Mouse (Mus musculus): ENCODE measurements around the gene Gm15517. TPM values are rescaled to one million over a fixed set of nuclear protein-coding genes. Genes with fewer than 3 reads are reported as not detected.
"Not testable (repeated sequence)": the region's sequence is repeated elsewhere in the genome, so short reads cannot be mapped to it uniquely, and the experiment has no call there.

Gene Gm15517
- polyA plus RNA-seq, 1 experiment from 2014 or later, result not detected

- H3K27ac ChIP-seq (replicated peaks), result not testable (repeated sequence)
These were observed 36.3 kb downstream of the Gm15517 start for GRCm38 (mm10) chr7:44297501-44297900.

GRCm38 (mm10) chr7:44303346-44304340 lies 42.4 kb downstream of the Gm15517 start:
- peaks cover 14% of the 10 kb centered on the region for H3K4me1 ChIP-seq
- no peak for ATAC-seq (ENCODE audit: extremely low read depth, insufficient number of reproducible peaks, low FRiP score, low TSS enrichment)
- WGBS, result 83% methylated on average over 14 of the region's 14 CpGs
- H3K9ac ChIP-seq, result peak overlapping the region; percentile 92
- H3K9me3 ChIP-seq, result no peaks in the 10 kb centered on the region
- H3K27ac ChIP-seq (replicated peaks), result peak overlapping the region; percentile 83; the same call in 1 of the 2 replicates
- peak overlapping the region; percentile 84 for H3K4me2 ChIP-seq
- H3K27me3 ChIP-seq (replicated peaks), result peaks cover 52% of the 10 kb centered on the region
- no peaks in the 10 kb centered on the region for H3K36me3 ChIP-seq
- H3K4me3 ChIP-seq, result peak overlapping the region; percentile 70

More at GRCm38 (mm10) chr7:44297501-44297900, 36.3 kb downstream of the Gm15517 start:
- not testable (repeated sequence) for H3K36me3 ChIP-seq; H3K9me3 ChIP-seq; H3K4me3 ChIP-seq; ATAC-seq (ENCODE audit: extremely low read depth, insufficient number of reproducible peaks, low FRiP score, low TSS enrichment); H3K4me2 ChIP-seq; H3K4me1 ChIP-seq; H3K9ac ChIP-seq
- peaks cover 39% of the 10 kb centered on the region for H3K27me3 ChIP-seq (replicated peaks)
- 52% methylated on average over 2 of the region's 2 CpGs for WGBS

GRCm38 (mm10) chr7:44304463-44304774 lies 43.2 kb downstream of the Gm15517 start:
- peak overlapping the region; percentile 83 for H3K27ac ChIP-seq (replicated peaks)
- H3K4me1 ChIP-seq, result peaks cover 14% of the 10 kb centered on the region
- peaks cover 53% of the 10 kb centered on the region for H3K27me3 ChIP-seq (replicated peaks)
- peak overlapping the region; percentile 70 for H3K4me3 ChIP-seq
- under 1% methylated on average over 25 of the region's 25 CpGs for WGBS
- no peak; the same call in none of the 2 replicates for ATAC-seq (ENCODE audit: extremely low read depth, insufficient number of reproducible peaks, low FRiP score, low TSS enrichment)
- H3K9ac ChIP-seq, result peak overlapping the region; percentile 92
- H3K36me3 ChIP-seq, result no peaks in the 10 kb centered on the region
- H3K9me3 ChIP-seq, result no peaks in the 10 kb centered on the region
- H3K4me2 ChIP-seq, result peak overlapping the region; percentile 84

- H3K27ac ChIP-seq (replicated peaks), result peak overlapping the region; percentile 83
- peaks cover 14% of the 10 kb centered on the region for H3K4me1 ChIP-seq
- no peaks in the 10 kb centered on the region for H3K9me3 ChIP-seq
- H3K36me3 ChIP-seq, result no peaks in the 10 kb centered on the region
- 1% methylated on average over 49 of the region's 49 CpGs for WGBS
- peak overlapping the region; percentile 70 for H3K4me3 ChIP-seq
- H3K27me3 ChIP-seq (replicated peaks), result peaks cover 54% of the 10 kb centered on the region
- ATAC-seq (ENCODE audit: extremely low read depth, insufficient number of reproducible peaks, low FRiP score, low TSS enrichment), result peak; percentile 91
- peak overlapping the region; percentile 84 for H3K4me2 ChIP-seq
- H3K9ac ChIP-seq, result peak overlapping the region; percentile 92
These were observed 43.8 kb downstream of the Gm15517 start for GRCm38 (mm10) chr7:44304775-44305641.

GRCm38 (mm10) chr7:44305686-44306085 lies 44.4 kb downstream of the Gm15517 start:
- peaks cover 20% of the 10 kb centered on the region for H3K4me1 ChIP-seq
- peak overlapping the region; percentile 84 for H3K4me2 ChIP-seq
- H3K9ac ChIP-seq, result no peak overlapping the region
- H3K9me3 ChIP-seq, result no peaks in the 10 kb centered on the region
- no peak for ATAC-seq (ENCODE audit: extremely low read depth, insufficient number of reproducible peaks, low FRiP score, low TSS enrichment)
- H3K4me3 ChIP-seq, result peak overlapping the region; percentile 70
- 0 out of 2 replicates have a peak overlapping the region, but pooled peaks have one; percentile 31 for H3K27ac ChIP-seq (replicated peaks)
- 8% methylated on average over 16 of the region's 16 CpGs for WGBS
- peaks cover 54% of the 10 kb centered on the region for H3K27me3 ChIP-seq (replicated peaks)
- no peaks in the 10 kb centered on the region for H3K36me3 ChIP-seq

GRCm38 (mm10) chr7:44306516-44307240 lies 45.4 kb downstream of the Gm15517 start, which contains the start of gene Clec11a:
Gene Clec11a, minus strand, starts transcription at chr7:44306902.
- Histone ChIP-seq H3K4me2 (peak within 1 kb of the TSS; percentile 84), H3K4me3 (peak within 1 kb of the TSS; percentile 70), H3K9me3 (no peaks in the 10 kb centered on the region), H3K9ac (peak within 1 kb of the TSS; percentile 3; the same call in 1 of the 2 replicates), H3K27ac (replicated peaks) (0 out of 2 replicates have a peak within 1 kb of the TSS, but pooled peaks have one; percentile 31), H3K4me1 (peaks cover 29% of the 10 kb centered on the region), H3K27me3 (replicated peaks) (peaks cover 56% of the 10 kb centered on the region), H3K36me3 (no peaks in the 10 kb centered on the region)
- ATAC-seq (ENCODE audit: extremely low read depth, insufficient number of reproducible peaks, low FRiP score, low TSS enrichment), result no peak
- WGBS, result 54% methylated on average over 6 of the region's 6 CpGs

GRCm38 (mm10) chr7:44307261-44308020 lies 46.2 kb downstream of the Gm15517 start:
- Histone ChIP-seq H3K4me3 (no peak overlapping the region), H3K36me3 (no peaks in the 10 kb centered on the region), H3K27me3 (replicated peaks) (peaks cover 63% of the 10 kb centered on the region), H3K4me2 (no peak overlapping the region), H3K9ac (no peak overlapping the region), H3K27ac (replicated peaks) (no peak overlapping the region), H3K9me3 (no peaks in the 10 kb centered on the region), H3K4me1 (peaks cover 29% of the 10 kb centered on the region)
- no peak for ATAC-seq (ENCODE audit: extremely low read depth, insufficient number of reproducible peaks, low FRiP score, low TSS enrichment)
- WGBS, result 46% methylated on average over 9 of the region's 9 CpGs

GRCm38 (mm10) chr7:44309475-44310284 lies 48.4 kb downstream of the Gm15517 start, which contains the start of gene Shank1:
Gene Shank1, plus strand, starts transcription at chr7:44310253.
- Histone ChIP-seq H3K27ac (replicated peaks) (no peak within 1 kb of the TSS), H3K4me1 (peaks cover 22% of the 10 kb centered on the region), H3K4me2 (peak within 1 kb of the TSS; percentile 90), H3K27me3 (replicated peaks) (peaks cover 86% of the 10 kb centered on the region), H3K4me3 (peak within 1 kb of the TSS; percentile 55), H3K9me3 (no peaks in the 10 kb centered on the region), H3K36me3 (no peaks in the 10 kb centered on the region), H3K9ac (peak within 1 kb of the TSS; percentile 79)
- 14% methylated on average over 17 of the region's 22 CpGs for WGBS
- ATAC-seq (ENCODE audit: extremely low read depth, insufficient number of reproducible peaks, low FRiP score, low TSS enrichment), result no peak

- H3K9ac ChIP-seq, result peak overlapping the region; percentile 79
- ATAC-seq (ENCODE audit: extremely low read depth, insufficient number of reproducible peaks, low FRiP score, low TSS enrichment), result no peak
- WGBS, result under 1% methylated on average over 37 of the region's 40 CpGs
- H3K4me3 ChIP-seq, result peak overlapping the region; percentile 55
- peaks cover 92% of the 10 kb centered on the region for H3K27me3 ChIP-seq (replicated peaks)
- no peaks in the 10 kb centered on the region for H3K9me3 ChIP-seq
- peak overlapping the region; percentile 90 for H3K4me2 ChIP-seq
- no peaks in the 10 kb centered on the region for H3K36me3 ChIP-seq
- H3K27ac ChIP-seq (replicated peaks), result no peak overlapping the region
- peaks cover 22% of the 10 kb centered on the region for H3K4me1 ChIP-seq
These were observed 49.1 kb downstream of the Gm15517 start for GRCm38 (mm10) chr7:44310285-44310877.
